Mouse (Mus musculus) adrenal gland, adult (tissue): ENCODE measurements around the gene Kdm7a.
A peak's percentile ranks its signal among the peaks of the same experiment; 100 is the strongest.

Experiments used
- DNase-seq, 2 experiments: peaks; one replicate each; pipeline ENCODE4 v3.0.0; 2022 to 2023; ENCODE audit warnings: low spot score in 1 of 2; ENCODE audit not compliant: inconsistent age in 2 of 2

The Kdm7a gene

DNA sequence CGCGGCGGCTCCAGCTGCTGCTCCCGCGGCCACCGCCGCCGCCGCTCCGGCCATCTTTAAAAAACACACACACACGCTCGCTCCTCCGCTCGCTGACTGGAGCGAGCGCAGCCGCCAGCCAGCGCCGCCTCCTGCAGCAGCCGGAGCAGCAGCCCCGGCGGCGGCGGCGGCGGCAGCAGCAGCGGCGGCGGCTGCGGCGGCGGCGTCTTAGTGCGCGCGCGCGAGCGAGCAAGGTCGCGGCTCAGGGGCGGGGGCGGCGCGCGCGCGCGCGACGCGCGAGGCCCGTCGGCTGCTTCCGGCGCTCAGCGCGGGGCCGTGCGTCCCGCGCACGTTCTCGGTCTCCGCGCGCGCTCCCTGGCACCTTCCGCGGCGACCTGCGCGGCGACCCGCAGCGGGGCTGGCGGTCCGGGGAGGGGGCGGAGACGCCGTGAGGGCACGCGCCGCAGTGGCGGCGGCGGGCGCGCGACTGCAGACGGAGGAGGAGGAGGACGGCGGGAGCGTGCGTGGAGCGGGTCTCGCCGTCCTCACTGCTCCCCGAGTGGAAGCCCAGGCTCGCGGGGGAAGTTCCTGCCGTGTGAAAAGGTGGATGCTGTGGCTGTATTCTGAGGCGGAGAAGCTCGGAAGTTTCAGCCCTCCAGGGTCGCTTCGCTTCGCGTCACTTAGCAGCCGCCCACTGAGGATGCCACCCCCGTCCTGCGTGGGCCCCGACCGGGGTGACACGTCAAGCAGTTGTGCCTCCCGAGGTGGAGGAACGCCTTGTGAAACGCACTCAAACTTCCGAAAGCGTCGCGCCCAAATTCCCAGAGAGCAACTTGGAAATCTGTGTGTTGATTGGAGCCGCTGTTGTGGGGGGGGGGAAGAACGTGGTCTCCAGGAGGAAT lies at the start of gene Kdm7a:
Gene Kdm7a (minus strand): TSS at position 209 of the 881 bp plus-strand sequence.
- DNase-seq = peak; percentile 93 to 96

DNA sequence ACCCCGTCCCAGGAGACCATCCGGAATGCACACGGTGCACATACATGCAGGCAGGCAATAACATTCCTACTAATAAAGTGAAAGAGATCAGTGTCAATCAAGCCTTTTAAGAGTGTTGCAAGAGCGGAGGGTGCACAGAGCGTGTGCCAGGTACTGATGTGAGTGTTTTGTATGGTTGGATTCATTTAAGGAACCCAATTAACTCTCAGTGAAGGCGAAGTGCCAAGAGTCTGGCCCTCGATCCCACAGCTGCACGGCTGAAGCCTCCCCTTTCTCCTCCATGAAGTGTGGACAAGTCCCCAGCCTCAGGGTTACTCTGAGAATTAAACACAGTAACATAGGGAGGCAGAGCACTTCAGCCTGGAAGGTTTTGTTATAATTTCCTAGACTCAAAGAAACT lies 48.7 kb upstream of the Kdm7a start:
- DNase-seq = no peak

- no peak for DNase-seq
These were observed 43.5 kb upstream of the Kdm7a start for GRCm38 (mm10) chr6:39250055-39250454.

DNA sequence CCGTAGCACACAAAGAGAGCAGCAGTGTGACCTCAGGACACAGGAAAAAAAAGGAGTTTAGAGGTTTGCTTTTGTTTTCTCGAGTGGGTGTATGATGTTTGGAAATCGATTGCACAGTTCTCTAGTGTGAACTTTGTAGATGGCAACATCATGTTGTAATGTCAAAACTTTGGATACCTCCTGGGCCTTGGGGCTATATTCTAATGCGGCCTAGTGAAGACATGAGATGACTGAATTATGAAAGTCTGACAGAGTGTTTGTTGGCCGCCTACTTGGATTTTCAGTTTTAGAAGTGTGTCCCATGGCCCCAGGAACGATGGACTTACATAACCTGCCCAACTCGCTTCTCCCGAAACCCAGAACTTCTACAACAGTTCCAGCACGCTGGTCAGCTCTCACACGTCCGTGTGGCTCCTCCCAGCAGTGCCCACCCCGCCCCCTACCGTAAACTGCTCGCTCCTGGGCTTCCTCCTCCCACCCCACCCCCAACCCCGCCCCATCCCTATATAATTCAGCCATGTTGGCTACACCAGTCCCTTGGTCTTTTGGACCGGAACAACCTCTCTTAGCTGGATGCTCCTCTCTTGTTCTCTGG lies 42.7 kb upstream of the Kdm7a start:
- DNase-seq = peak in 1 of 2 experiments; percentile 33

GRCm38 (mm10) chr6:39244066-39244465 lies 37.5 kb upstream of the Kdm7a start:
- peak; percentile 87 to 94 for DNase-seq

DNA sequence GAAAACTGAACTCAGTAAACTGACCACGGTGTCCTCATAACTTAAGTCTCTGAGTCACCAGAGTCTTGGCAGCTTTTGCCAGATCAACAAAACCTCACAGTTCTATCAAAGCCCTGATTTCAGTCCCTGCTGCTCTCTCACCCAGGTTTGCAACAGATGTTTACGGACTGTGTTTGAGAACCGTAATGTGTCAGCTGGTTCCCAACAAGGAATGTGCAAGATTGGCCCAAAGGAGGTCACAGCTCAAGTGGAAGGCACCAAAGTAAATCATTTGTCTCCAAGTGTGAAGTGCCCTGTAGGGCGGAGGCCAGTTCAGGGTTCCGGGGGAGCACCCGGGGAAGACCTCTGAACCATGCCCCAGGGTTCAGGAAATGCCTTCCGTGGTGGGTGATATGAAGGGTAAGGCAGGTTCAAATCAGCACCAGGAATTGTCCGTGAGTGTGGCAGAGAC lies 36.9 kb upstream of the Kdm7a start:
- peak; percentile 77 to 89 for DNase-seq

GRCm38 (mm10) chr6:39242718-39243471 lies 36.3 kb upstream of the Kdm7a start:
- DNase-seq = peak; percentile 85 to 94

DNA sequence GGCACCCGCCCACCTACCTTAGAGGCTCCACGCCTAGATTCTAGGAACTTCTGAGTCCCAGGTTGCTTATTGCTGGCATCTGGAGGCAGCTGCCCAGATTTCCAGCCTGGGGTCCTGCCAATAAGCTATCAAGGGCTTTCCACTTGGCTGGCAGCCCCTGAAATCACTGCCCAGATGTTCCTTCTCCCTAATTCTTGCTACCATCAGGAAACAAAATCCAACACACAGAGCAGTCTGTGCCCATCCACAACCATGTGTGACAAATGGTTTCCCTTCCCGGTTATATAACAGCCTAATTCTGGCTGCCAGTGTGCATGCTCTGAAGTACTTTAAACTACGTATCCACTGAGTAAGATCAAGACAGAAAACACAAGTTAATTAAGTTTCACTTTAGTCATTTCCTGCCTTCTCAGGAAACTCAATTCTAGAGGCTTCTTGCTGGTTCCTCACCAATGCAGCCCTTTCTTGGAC lies 34.9 kb upstream of the Kdm7a start:
- peak; percentile 36 to 75 for DNase-seq

DNA sequence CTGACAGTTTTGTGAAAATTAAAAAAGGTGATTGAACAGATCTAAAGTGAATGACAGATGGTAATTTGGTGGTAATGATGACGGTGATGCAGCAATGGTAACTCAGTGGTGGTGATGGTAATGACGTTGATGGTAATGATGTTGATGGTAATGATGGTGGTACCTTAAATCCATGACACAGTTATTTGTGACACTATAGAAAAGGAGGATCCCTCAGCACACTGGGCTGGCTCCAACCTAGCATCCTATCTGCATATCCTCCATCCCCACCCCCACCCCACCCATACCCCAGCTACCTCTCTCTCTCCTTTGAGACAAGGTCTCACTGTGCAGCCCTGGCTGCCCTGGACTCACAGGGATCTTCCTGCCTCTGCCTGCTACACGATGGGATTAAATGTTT lies 34.4 kb upstream of the Kdm7a start:
- no peak for DNase-seq

DNA sequence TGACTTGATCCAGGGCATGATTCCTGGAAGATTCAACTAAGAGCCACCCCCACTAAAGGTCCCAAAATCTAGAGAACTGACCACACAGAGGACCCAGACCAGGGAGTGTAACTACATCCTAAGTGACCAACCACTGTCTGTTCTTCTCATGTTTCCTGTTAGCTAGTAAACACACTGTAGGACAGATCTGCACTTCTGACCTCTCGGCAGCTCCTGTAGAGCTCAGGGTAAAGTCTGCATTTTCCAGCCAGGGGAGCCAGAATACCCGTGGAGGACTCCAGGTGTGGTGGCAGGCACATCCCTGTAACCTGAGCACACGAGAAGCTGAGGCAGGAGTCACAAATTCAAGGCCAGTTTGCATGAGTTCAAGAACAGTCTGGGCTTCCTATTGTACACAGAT lies 31.3 kb upstream of the Kdm7a start:
- DNase-seq = no peak

DNA sequence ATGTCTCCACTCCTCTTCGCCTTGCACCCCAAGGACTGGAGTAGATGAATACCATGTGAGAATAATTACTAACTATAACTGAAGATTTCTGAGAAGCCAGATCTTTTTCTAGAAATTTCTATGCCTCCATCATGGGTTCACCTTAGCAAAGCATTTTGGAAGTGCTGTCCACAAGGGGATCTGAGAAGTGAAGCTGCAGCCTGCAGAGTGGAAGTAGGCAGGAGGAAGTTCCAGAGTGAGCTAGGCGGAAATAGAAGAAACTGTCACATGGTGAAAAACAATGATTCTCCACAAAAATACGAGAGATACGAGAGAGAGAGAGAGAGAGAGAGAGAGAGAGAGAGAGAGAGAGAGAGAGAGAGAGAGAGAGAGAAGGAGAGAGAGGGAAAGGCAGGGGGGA lies 26.0 kb upstream of the Kdm7a start:
- DNase-seq = no peak

DNA sequence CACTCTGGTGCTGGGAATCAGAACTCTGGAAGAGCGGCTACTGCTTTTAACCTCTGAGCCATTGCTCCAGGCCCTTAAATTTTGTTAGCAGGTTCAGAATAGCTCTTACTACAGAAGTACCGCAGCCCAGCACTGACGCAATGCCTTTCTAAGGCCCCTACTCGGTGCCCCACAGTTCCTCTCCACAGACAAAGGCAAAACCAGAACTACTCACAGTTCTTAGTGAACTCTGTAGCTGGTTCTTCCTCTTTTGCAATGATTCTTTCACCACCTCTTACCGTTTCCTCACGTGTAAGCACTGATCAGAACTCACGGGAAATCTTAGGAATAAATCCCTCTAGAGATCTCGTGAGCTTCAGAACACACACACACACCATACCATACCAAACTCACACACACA lies 24.1 kb upstream of the Kdm7a start:
- DNase-seq = peak in 1 of 2 experiments; percentile 35

GRCm38 (mm10) chr6:39226610-39226955 lies 20.0 kb upstream of the Kdm7a start:
- no peak for DNase-seq

DNA sequence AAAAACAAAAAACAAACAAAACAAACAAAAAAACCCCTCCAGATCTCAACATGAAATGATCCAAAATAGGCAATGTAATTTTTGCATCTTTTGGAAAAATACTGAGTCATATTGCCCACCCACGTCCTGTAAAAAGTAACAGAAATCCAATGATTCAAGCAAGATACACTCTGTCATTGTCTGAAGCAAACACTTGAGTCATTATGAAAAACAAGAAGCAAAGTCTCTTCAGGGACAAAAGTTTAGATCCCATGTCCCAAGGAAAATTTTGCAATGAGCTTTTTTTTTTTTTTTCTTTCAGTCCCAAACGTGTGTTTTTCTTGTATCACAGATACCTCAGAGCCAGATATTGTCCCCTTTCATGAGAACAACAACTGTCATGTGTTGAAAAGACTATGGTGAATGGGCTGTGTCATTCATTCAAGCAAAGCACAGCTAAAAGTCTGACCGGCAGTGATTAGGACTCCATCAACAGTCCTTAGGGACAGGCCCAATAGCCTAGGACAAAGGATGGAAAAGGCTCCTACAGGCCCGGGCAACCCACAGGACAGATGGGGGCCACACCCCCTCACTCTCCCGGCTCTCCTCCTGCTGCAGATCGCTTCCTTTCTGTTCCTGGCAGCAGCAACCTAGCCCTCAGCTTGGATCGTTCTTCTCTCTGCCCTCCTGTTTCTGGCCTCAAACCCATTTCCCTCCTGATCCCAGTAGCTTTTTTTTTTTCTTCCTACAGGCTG lies 19.5 kb upstream of the Kdm7a start:
- no peak for DNase-seq

GRCm38 (mm10) chr6:39223328-39223885 lies 16.8 kb upstream of the Kdm7a start:
- DNase-seq = no peak

GRCm38 (mm10) chr6:39222487-39222886 lies 15.9 kb upstream of the Kdm7a start:
- DNase-seq = no peak

DNA sequence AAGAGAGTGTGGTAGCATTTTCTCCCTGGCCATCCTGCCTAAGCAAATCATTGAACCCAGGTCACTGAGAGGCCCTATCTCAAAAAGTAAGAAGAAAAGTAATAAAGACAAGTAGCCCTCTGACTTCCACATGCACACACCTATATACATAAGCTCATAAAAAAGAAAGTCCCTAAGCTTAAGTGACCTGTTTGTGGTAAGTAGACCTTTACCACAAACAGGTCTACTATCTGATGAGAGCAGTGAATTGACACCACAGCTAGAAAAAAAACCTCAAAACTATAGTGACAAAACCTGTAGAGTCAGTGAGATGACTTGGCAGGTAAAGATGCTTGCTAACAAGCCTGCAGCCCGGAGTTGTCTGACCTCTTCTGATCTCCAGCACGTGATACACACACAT lies 11.4 kb upstream of the Kdm7a start:
- DNase-seq = no peak

GRCm38 (mm10) chr6:39217138-39217537 lies 10.5 kb upstream of the Kdm7a start:
- DNase-seq = no peak

- DNase-seq = peak in 1 of 2 experiments; percentile 41
These were observed 8.5 kb upstream of the Kdm7a start for GRCm38 (mm10) chr6:39214949-39215606.

- no peak for DNase-seq
These were observed 3.1 kb upstream of the Kdm7a start for GRCm38 (mm10) chr6:39209677-39210076.
